Mouse (Mus musculus) ovary, adult 10 weeks (tissue): Measurements from ENCODE around the gene Olfr654. TPM values are rescaled to one million over a fixed set of nuclear protein-coding genes. Genes with fewer than 3 reads are reported as not detected.

ENCODE experiments used
- polyA plus RNA-seq: library from polyadenylated mRNA; stranded (reverse); fragments of 350-450 nt; fragmentation: Illumina TruSeq; extraction: RNeasy Lipid Tissue Mini Kit (QIAGEN cat#74804); gene quantifications from one replicate; pipeline ENCODE4 v1.2.3, GENCODE M21; 2014

Olfr654 gene
- not detected for polyA plus RNA-seq

GRCm38 (mm10) chr7:104586725-104587124 is at the start of gene Olfr654:
Olfr654 (plus strand) TSS chr7:104587025.

GRCm38 (mm10) chr7:104549833-104550232 is 37.0 kb upstream of the Olfr654 start, which contains the start of gene Olfr651:
Olfr651 (plus strand) TSS chr7:104550133.

GRCm38 (mm10) chr7:104560601-104561000 is 26.2 kb upstream of the Olfr654 start, which contains the start of gene Olfr652:
Olfr652 (plus strand) TSS chr7:104560901.

GRCm38 (mm10) chr7:104577014-104577413 is 9.8 kb upstream of the Olfr654 start, which contains the start of gene Olfr653:
Olfr653 (plus strand) TSS chr7:104577314.

GRCm38 (mm10) chr7:104601679-104602078 is 14.9 kb downstream of the Olfr654 start, which contains the start of gene Olfr655:
Olfr655 (minus strand) TSS chr7:104601779.

GRCm38 (mm10) chr7:104613655-104614054 is 26.8 kb downstream of the Olfr654 start, which contains the start of gene Olfr656:
Olfr656 (plus strand) TSS chr7:104613955.

GRCm38 (mm10) chr7:104624494-104624893 is 37.7 kb downstream of the Olfr654 start, which contains the start of gene Olfr657:
Olfr657 (plus strand) TSS chr7:104624794.

Other genes starting within 250 kb of the Olfr654 start
- gene Trim12c, start 233.7 kb upstream of the Olfr654 start, polyA plus RNA-seq: 27.0 TPM
- gene Trim30b, start 217.1 kb upstream of the Olfr654 start, polyA plus RNA-seq: 0.23 TPM
- gene Trim30c, start 186.2 kb upstream of the Olfr654 start, polyA plus RNA-seq: 0.46 TPM
- 28.2 TPM for gene Trim30a, start 121.8 kb upstream of the Olfr654 start, polyA plus RNA-seq
- 24.0 TPM for gene Trim30d, start 79.2 kb upstream of the Olfr654 start, polyA plus RNA-seq
- not detected for gene Olfr651, start 36.9 kb upstream of the Olfr654 start, polyA plus RNA-seq
- not detected for gene Olfr652, start 26.1 kb upstream of the Olfr654 start, polyA plus RNA-seq
- not detected for gene Olfr653, start 9.7 kb upstream of the Olfr654 start, polyA plus RNA-seq
- not detected for gene Olfr655, start 14.8 kb downstream of the Olfr654 start, polyA plus RNA-seq
- not detected for gene Olfr656, start 26.9 kb downstream of the Olfr654 start, polyA plus RNA-seq
- gene Olfr657, start 37.8 kb downstream of the Olfr654 start, polyA plus RNA-seq: not detected
- gene Olfr658, start 60.3 kb downstream of the Olfr654 start, polyA plus RNA-seq: not detected
- gene Olfr659, start 79.7 kb downstream of the Olfr654 start, polyA plus RNA-seq: not detected
- not detected for gene Olfr661, start 99.5 kb downstream of the Olfr654 start, polyA plus RNA-seq
- gene Usp17le, start 190.4 kb downstream of the Olfr654 start, polyA plus RNA-seq: not detected